Mouse (Mus musculus): ENCODE measurements at regions not wholly inside any gene's neighbourhood (a gene's known extent, or its start where the extent isn't known, plus 50 kb on each side); places are given as distances from the start of the nearest gene placed in this dataset.

- DNase-seq: no peak
Measured at GRCm38 (mm10) chr1:183504103-183504841, 86.3 kb downstream of the Hhipl2 start.

GRCm38 (mm10) chr1:183507893-183508292 is 89.9 kb downstream of the Hhipl2 start:
- DNase-seq: no peak

- peak in 1 of 2 experiments; percentile 26 for DNase-seq
Measured at GRCm38 (mm10) chr1:183510759-183511158, 92.7 kb downstream of the Hhipl2 start.

GRCm38 (mm10) chr1:183513876-183514275 is 95.9 kb downstream of the Hhipl2 start:
- DNase-seq: no peak

- DNase-seq: no peak
Measured at GRCm38 (mm10) chr1:183514281-183514983, 96.4 kb downstream of the Hhipl2 start.

GRCm38 (mm10) chr1:183514984-183515287 is 96.9 kb downstream of the Hhipl2 start:
- DNase-seq: no peak

- DNase-seq: no peak
Measured at GRCm38 (mm10) chr1:183516167-183516566, 98.2 kb downstream of the Hhipl2 start.

GRCm38 (mm10) chr1:183517236-183517635 is 99.2 kb downstream of the Hhipl2 start:
- no peak for DNase-seq

- no peak for DNase-seq
Measured at GRCm38 (mm10) chr1:183521569-183521968, 103.6 kb downstream of the Hhipl2 start.

- DNase-seq: no peak
Measured at GRCm38 (mm10) chr1:183533386-183533785, 115.4 kb downstream of the Hhipl2 start.

GRCm38 (mm10) chr1:183548752-183549387 is 130.9 kb downstream of the Hhipl2 start:
- no peak for DNase-seq

- DNase-seq: no peak
Measured at GRCm38 (mm10) chr1:183552617-183553016, 134.6 kb downstream of the Hhipl2 start.

- DNase-seq: no peak
Measured at GRCm38 (mm10) chr1:183553219-183553618, 135.2 kb downstream of the Hhipl2 start.

- DNase-seq: no peak
Measured at GRCm38 (mm10) chr1:183562853-183563252, 144.8 kb downstream of the Hhipl2 start.

- no peak for DNase-seq
Measured at GRCm38 (mm10) chr1:183573621-183574585, 155.9 kb downstream of the Hhipl2 start.

- no peak for DNase-seq
Measured at GRCm38 (mm10) chr1:183584861-183585260, 166.8 kb downstream of the Hhipl2 start.

GRCm38 (mm10) chr1:183586406-183586805 is 168.4 kb downstream of the Hhipl2 start:
- DNase-seq: no peak

GRCm38 (mm10) chr1:183595306-183595705 is 177.3 kb downstream of the Hhipl2 start:
- DNase-seq: no peak

- DNase-seq: no peak
Measured at GRCm38 (mm10) chr1:183600466-183600865, 182.5 kb downstream of the Hhipl2 start.

GRCm38 (mm10) chr1:183611966-183612694 is 194.1 kb downstream of the Hhipl2 start:
- no peak for DNase-seq

GRCm38 (mm10) chr1:183619451-183620059 is 201.5 kb downstream of the Hhipl2 start:
- no peak for DNase-seq

- DNase-seq: no peak
Measured at GRCm38 (mm10) chr1:183622341-183622740, 204.3 kb downstream of the Hhipl2 start.
